Mouse (Mus musculus): Measurements from ENCODE around the gene Zfp950. TPM values are rescaled to one million over a fixed set of nuclear protein-coding genes. Genes with fewer than 3 reads are reported as not detected.

Zfp950 gene
- polyA plus RNA-seq, 1 experiment = 2.6 TPM

DNA sequence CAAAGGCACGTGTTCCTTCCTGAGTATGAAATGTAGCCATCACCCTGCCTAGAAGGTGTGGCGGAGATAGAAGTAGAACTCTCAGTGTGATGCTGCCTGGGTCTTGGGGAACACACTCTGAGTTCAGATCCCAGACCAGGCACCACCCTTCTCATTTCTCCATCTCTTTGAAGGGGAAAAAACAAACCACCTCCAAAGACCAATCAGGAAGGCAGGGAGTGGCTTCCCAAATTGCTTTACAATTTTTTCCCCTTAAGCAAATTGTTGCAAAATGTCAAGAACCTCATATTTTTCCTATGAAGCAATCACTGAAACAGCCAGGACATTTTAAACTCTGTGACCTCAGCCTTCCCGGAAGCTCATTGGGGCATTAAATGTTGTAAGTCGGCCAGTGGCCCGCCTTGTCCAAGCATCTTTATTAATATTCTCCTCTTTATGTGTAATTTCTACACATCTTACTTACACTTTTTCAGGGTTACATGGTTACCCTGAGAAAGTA, 60.3 kb downstream of the Zfp950 start:
- Histone ChIP-seq H3K36me3 (ENCODE audit: control insufficient read depth, insufficient read depth) (no peaks in the 10 kb centered on the region), H3K27me3 (ENCODE audit: control insufficient read depth, insufficient read depth, insufficient read length) (no peaks in the 10 kb centered on the region), H3K79me2 (ENCODE audit: control insufficient read depth, insufficient read depth) (no peaks in the 10 kb centered on the region), H3K79me3 (ENCODE audit: low read depth) (no peaks in the 10 kb centered on the region), H3K4me3 (ENCODE audit: insufficient read depth, poor library complexity, severe bottlenecking) (no peak overlapping the region), H3ac (ENCODE audit: control insufficient read depth, insufficient read length, low read depth) (no peak overlapping the region)
- TF ChIP-seq USF1 (IDR thresholded peaks at IDR 0.05; ENCODE audit: low read depth) (no peak), CEBPB (IDR thresholded peaks at IDR 0.05; ENCODE audit: low read depth) (no peak), FOSL1 (IDR thresholded peaks at IDR 0.05; ENCODE audit: insufficient read depth, low read length, poor library complexity, severe bottlenecking) (no peak), MYOD1 (IDR thresholded peaks at IDR 0.05; ENCODE audit: control insufficient read depth, insufficient read length, low read depth) (no peak), MYOG (IDR thresholded peaks at IDR 0.05; ENCODE audit: control insufficient read depth, extremely low read depth, insufficient read length) (no peak), MAX (IDR thresholded peaks at IDR 0.05) (no peak), CTCF (IDR thresholded peaks at IDR 0.05; ENCODE audit: control insufficient read depth, insufficient read depth, insufficient read length) (no peak)

DNA sequence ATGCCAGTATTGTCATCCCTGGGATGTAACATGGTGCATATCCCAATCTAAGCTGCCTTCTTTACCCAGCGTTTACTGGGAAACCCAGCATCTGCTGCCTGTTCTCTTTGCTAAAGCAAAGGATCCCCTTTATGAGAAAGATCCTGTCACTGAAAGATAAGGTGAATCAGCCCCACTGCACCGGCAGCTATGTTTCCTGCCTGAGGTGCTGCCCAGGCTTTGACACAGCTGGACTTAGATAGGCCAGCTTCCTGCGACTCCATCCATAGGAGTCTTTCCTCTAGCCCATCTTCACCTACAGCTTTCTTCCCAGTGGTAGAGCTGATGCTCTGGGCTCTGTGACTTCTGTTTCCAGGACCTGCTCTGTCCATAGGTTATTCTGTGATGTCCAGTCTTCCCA, 62.0 kb downstream of the Zfp950 start:
- no peaks in the 10 kb centered on the region for H3K27me3 ChIP-seq (ENCODE audit: control insufficient read depth, insufficient read depth, insufficient read length)

DNA sequence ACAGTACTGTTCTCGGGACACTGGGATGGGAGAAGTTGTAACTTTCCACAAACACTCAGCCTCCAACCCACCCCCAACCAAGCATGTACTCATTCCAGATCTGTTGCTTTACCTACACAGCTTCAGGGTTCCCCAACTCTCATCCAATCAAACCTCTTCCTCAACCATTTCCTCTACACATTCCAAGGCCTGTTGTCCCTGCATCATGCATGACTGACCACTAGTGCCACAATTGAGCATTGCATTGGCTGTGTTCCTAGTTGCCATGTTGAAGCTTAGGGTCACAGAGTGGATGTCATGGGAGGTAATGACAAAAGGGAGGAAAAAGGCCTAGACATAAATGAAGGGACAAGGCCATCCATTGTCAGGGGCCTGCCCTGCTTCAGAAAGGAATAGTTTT, 75.6 kb downstream of the Zfp950 start:
- H3K36me3 ChIP-seq (ENCODE audit: control insufficient read depth, insufficient read depth) = no peaks in the 10 kb centered on the region
- H3K4me3 ChIP-seq (ENCODE audit: insufficient read depth, poor library complexity, severe bottlenecking) = no peak overlapping the region
- H3K27me3 ChIP-seq (ENCODE audit: control insufficient read depth, insufficient read depth, insufficient read length) = no peaks in the 10 kb centered on the region
- no peaks in the 10 kb centered on the region for H3K79me2 ChIP-seq (ENCODE audit: control insufficient read depth, insufficient read depth)
- TF ChIP-seq USF1 (IDR thresholded peaks at IDR 0.05; ENCODE audit: low read depth) (no peak), CEBPB (IDR thresholded peaks at IDR 0.05; ENCODE audit: low read depth) (no peak), MYOD1 (IDR thresholded peaks at IDR 0.05; ENCODE audit: control insufficient read depth, insufficient read length, low read depth) (no peak), MAX (IDR thresholded peaks at IDR 0.05) (no peak), CTCF (IDR thresholded peaks at IDR 0.05; ENCODE audit: control insufficient read depth, insufficient read depth, insufficient read length) (no peak), MYOG (IDR thresholded peaks at IDR 0.05; ENCODE audit: control insufficient read depth, extremely low read depth, insufficient read length) (no peak), FOSL1 (IDR thresholded peaks at IDR 0.05; ENCODE audit: insufficient read depth, low read length, poor library complexity, severe bottlenecking) (no peak)
- no peak overlapping the region for H3ac ChIP-seq (ENCODE audit: control insufficient read depth, insufficient read length, low read depth)
- H3K79me3 ChIP-seq (ENCODE audit: low read depth) = no peaks in the 10 kb centered on the region

More for the DNA sequence above, 62.0 kb downstream of the Zfp950 start:
- no peaks in the 10 kb centered on the region for H3K36me3 ChIP-seq (ENCODE audit: control insufficient read depth, insufficient read depth)
- H3ac ChIP-seq (ENCODE audit: control insufficient read depth, insufficient read length, low read depth) = no peak overlapping the region
- no peaks in the 10 kb centered on the region for H3K79me3 ChIP-seq (ENCODE audit: low read depth)
- TF ChIP-seq CTCF (IDR thresholded peaks at IDR 0.05; ENCODE audit: control insufficient read depth, insufficient read depth, insufficient read length) (no peak), MYOD1 (IDR thresholded peaks at IDR 0.05; ENCODE audit: control insufficient read depth, insufficient read length, low read depth) (no peak), MAX (IDR thresholded peaks at IDR 0.05) (no peak), FOSL1 (IDR thresholded peaks at IDR 0.05; ENCODE audit: insufficient read depth, low read length, poor library complexity, severe bottlenecking) (no peak), MYOG (IDR thresholded peaks at IDR 0.05; ENCODE audit: control insufficient read depth, extremely low read depth, insufficient read length) (no peak), CEBPB (IDR thresholded peaks at IDR 0.05; ENCODE audit: low read depth) (no peak), USF1 (IDR thresholded peaks at IDR 0.05; ENCODE audit: low read depth) (no peak)
- no peaks in the 10 kb centered on the region for H3K79me2 ChIP-seq (ENCODE audit: control insufficient read depth, insufficient read depth)
- no peak overlapping the region for H3K4me3 ChIP-seq (ENCODE audit: insufficient read depth, poor library complexity, severe bottlenecking)

DNA sequence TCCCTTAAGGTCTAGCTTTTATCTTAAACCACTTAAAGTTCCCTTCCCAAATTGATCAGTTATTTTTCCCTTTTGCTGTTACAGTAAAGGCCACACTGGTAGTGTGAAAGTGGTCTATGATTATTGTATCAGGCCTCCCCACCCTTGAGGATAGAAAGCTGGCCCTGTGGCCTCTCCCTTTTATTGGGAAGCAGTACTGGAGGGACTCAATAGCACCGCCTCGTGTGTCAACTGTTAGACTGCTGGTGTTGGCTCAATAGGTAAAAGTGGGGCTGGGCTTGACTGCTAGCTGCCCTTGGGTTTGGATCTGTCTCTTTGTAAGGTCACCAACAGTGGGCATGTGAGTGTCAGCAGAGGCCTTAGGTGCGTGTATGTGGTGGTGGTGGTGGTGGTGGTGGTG, 76.3 kb downstream of the Zfp950 start:
- H3K4me3 ChIP-seq (ENCODE audit: insufficient read depth, poor library complexity, severe bottlenecking) = no peak overlapping the region
- TF ChIP-seq USF1 (IDR thresholded peaks at IDR 0.05; ENCODE audit: low read depth) (no peak), CTCF (IDR thresholded peaks at IDR 0.05; ENCODE audit: control insufficient read depth, insufficient read depth, insufficient read length) (no peak), MYOG (IDR thresholded peaks at IDR 0.05; ENCODE audit: control insufficient read depth, extremely low read depth, insufficient read length) (no peak)
- H3K79me3 ChIP-seq (ENCODE audit: low read depth) = no peaks in the 10 kb centered on the region
- H3K79me2 ChIP-seq (ENCODE audit: control insufficient read depth, insufficient read depth) = no peaks in the 10 kb centered on the region
- no peaks in the 10 kb centered on the region for H3K27me3 ChIP-seq (ENCODE audit: control insufficient read depth, insufficient read depth, insufficient read length)
- no peaks in the 10 kb centered on the region for H3K36me3 ChIP-seq (ENCODE audit: control insufficient read depth, insufficient read depth)
- no peak overlapping the region for H3ac ChIP-seq (ENCODE audit: control insufficient read depth, insufficient read length, low read depth)

DNA sequence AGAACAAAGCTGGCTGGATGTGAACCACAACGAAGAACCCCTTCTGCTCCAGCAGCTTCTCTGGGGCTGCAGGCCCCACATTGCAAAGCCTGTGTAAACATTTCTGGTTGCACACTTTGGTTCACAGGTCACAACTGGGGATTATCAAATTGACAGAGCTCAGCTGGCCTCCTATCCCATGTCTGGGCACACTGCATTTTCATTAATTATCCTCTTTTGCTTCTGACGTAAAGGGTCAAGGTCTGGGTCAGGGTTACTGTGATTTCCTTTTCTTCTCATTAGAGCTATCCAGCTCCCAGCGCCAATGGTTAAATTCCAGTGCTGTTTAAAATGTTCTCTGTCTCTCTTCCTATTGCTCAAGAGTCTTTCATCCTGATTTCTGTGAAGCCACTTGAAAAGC, 83.1 kb downstream of the Zfp950 start:
- no peaks in the 10 kb centered on the region for H3K79me2 ChIP-seq (ENCODE audit: control insufficient read depth, insufficient read depth)
- no peak for TF ChIP-seq CEBPB (IDR thresholded peaks at IDR 0.05; ENCODE audit: low read depth)
- TF ChIP-seq MYOG (IDR thresholded peaks at IDR 0.05; ENCODE audit: control insufficient read depth, extremely low read depth, insufficient read length) = no peak
- TF ChIP-seq MYOD1 (IDR thresholded peaks at IDR 0.05; ENCODE audit: control insufficient read depth, insufficient read length, low read depth) = no peak
- no peak for TF ChIP-seq CTCF (IDR thresholded peaks at IDR 0.05; ENCODE audit: control insufficient read depth, insufficient read depth, insufficient read length)
- no peak for TF ChIP-seq MAX (IDR thresholded peaks at IDR 0.05)
- TF ChIP-seq USF1 (IDR thresholded peaks at IDR 0.05; ENCODE audit: low read depth) = no peak
- TF ChIP-seq FOSL1 (IDR thresholded peaks at IDR 0.05; ENCODE audit: insufficient read depth, low read length, poor library complexity, severe bottlenecking) = no peak
- no peaks in the 10 kb centered on the region for H3K27me3 ChIP-seq (ENCODE audit: control insufficient read depth, insufficient read depth, insufficient read length)
- no peaks in the 10 kb centered on the region for H3K79me3 ChIP-seq (ENCODE audit: low read depth)
- H3K36me3 ChIP-seq (ENCODE audit: control insufficient read depth, insufficient read depth) = no peaks in the 10 kb centered on the region
- H3K4me3 ChIP-seq (ENCODE audit: insufficient read depth, poor library complexity, severe bottlenecking) = no peak overlapping the region
- no peak overlapping the region for H3ac ChIP-seq (ENCODE audit: control insufficient read depth, insufficient read length, low read depth)

DNA sequence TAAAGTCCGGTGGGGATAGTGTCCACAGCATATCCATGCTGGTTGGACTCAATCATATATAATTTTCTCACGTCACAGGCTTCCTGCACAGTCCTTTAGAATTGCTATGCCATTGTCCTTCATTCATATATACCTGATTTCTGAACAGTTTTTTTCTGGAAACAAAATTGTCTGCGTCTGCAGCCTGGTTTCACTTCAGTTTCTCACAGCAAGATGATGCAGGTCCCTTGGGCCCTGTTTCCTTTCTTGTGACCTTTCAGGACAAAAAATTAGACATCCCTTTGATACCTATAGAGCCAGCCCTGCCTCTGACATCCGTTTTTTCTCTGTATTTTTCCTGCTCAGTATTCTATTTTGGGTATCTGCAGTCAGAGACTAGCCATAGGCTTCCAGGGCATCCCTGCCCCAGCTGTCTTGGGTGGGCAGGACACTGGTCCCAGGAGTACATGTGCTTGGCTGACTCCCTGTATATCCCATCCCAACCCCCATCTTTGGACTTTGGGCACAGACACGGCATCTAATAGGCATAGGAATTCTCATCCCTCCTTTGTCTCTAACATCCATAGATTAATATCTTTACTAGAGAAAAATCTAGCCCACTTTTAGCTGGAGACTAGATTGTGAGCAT, 83.7 kb downstream of the Zfp950 start:
- Histone ChIP-seq H3K79me3 (ENCODE audit: low read depth) (no peaks in the 10 kb centered on the region), H3K79me2 (ENCODE audit: control insufficient read depth, insufficient read depth) (no peaks in the 10 kb centered on the region), H3K27me3 (ENCODE audit: control insufficient read depth, insufficient read depth, insufficient read length) (no peaks in the 10 kb centered on the region), H3K36me3 (ENCODE audit: control insufficient read depth, insufficient read depth) (no peaks in the 10 kb centered on the region), H3ac (ENCODE audit: control insufficient read depth, insufficient read length, low read depth) (no peak overlapping the region), H3K4me3 (ENCODE audit: insufficient read depth, poor library complexity, severe bottlenecking) (no peak overlapping the region)
- TF ChIP-seq CTCF (IDR thresholded peaks at IDR 0.05; ENCODE audit: control insufficient read depth, insufficient read depth, insufficient read length) = no peak
- TF ChIP-seq FOSL1 (IDR thresholded peaks at IDR 0.05; ENCODE audit: insufficient read depth, low read length, poor library complexity, severe bottlenecking) = no peak
- TF ChIP-seq CEBPB (IDR thresholded peaks at IDR 0.05; ENCODE audit: low read depth) = no peak
- TF ChIP-seq MYOG (IDR thresholded peaks at IDR 0.05; ENCODE audit: control insufficient read depth, extremely low read depth, insufficient read length) = no peak
- TF ChIP-seq MAX (IDR thresholded peaks at IDR 0.05) = no peak
- TF ChIP-seq MYOD1 (IDR thresholded peaks at IDR 0.05; ENCODE audit: control insufficient read depth, insufficient read length, low read depth) = no peak
- TF ChIP-seq USF1 (IDR thresholded peaks at IDR 0.05; ENCODE audit: low read depth) = no peak

Measured in C2C12 (cell line).